In the genomic region with DNA sequence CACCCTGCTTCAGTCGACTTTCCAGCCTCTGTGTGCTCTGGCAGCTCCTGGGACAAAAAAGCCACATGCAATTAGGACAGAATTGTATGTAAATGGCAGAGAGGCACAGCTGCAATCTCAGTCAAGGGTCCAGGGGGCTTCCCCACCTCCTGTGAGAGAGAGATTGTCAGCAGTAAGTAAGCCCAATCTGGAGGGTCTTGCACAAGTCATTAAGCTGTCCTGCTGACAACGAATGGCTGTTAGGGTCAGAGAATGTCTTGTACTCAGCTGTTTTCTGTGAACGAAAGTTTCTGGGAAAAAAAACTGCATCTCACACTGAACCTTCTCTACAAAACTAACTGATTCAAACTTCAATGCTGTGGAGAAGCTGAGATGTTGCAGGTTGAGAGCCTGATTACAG, we compare ENCODE assay signal across 25 mouse cellular contexts. TPM values are rescaled to one million over a fixed set of nuclear protein-coding genes. Genes with fewer than 3 reads are reported as not detected.
"Had no signal": no experiment of that assay in that cellular context is flagged by ENCODE, and none has a peak within 500 bp of the region (broad histone marks: within the 10 kb centered on the region; RNA-seq: fewer than 3 reads in every experiment).

No protein-coding gene starts in this region.

- ATAC-seq: hindbrain, embryonic 16.5 days; midbrain, embryonic 15.5 days had no signal

- H3K4me2 ChIP-seq: limb, embryonic 12.5 days; limb, embryonic 15.5 days; liver, embryonic 11.5 days; lung, embryonic 15.5 days; midbrain, embryonic 12.5 days; midbrain, embryonic 15.5 days; neural tube, embryonic 12.5 days; neural tube, embryonic 15.5 days; stomach, embryonic 15.5 days had no signal

- H3K9me3 ChIP-seq: intestine, embryonic 15.5 days; limb, embryonic 12.5 days; limb, embryonic 15.5 days; lung, embryonic 15.5 days; midbrain, embryonic 12.5 days; midbrain, embryonic 15.5 days; neural tube, embryonic 12.5 days; neural tube, embryonic 15.5 days; stomach, embryonic 15.5 days had no signal

- H3K36me3 ChIP-seq: intestine, embryonic 15.5 days; limb, embryonic 12.5 days; limb, embryonic 15.5 days; lung, embryonic 15.5 days; midbrain, embryonic 12.5 days; midbrain, embryonic 15.5 days; neural tube, embryonic 12.5 days; neural tube, embryonic 15.5 days; stomach, embryonic 15.5 days had no signal

- H3K4me1 ChIP-seq: intestine, embryonic 15.5 days; limb, embryonic 12.5 days; limb, embryonic 15.5 days; lung, embryonic 15.5 days; neural tube, embryonic 12.5 days; neural tube, embryonic 15.5 days; stomach, embryonic 15.5 days had no signal

- DNase-seq: kidney, adult 9 months; layer of hippocampus, postnatal 36 days; left cerebral cortex, postnatal 4 days; liver, postnatal 0 days; lung, postnatal 14 days; right cerebral cortex, adult 18-20 months; right cerebral cortex, postnatal 14 days; right cerebral cortex, postnatal 4 days; thymus, postnatal 25 days had no signal

- H3K4me3 ChIP-seq: intestine, embryonic 15.5 days; left cerebral cortex, adult 2 months; limb, embryonic 12.5 days; limb, embryonic 15.5 days; lung, embryonic 15.5 days; midbrain, embryonic 12.5 days; midbrain, embryonic 15.5 days; neural tube, embryonic 12.5 days; neural tube, embryonic 15.5 days; stomach, embryonic 15.5 days had no signal

- H3K27me3 ChIP-seq: intestine, embryonic 15.5 days; limb, embryonic 12.5 days; limb, embryonic 15.5 days; lung, embryonic 15.5 days; midbrain, embryonic 12.5 days; midbrain, embryonic 15.5 days; neural tube, embryonic 15.5 days; stomach, embryonic 15.5 days had no signal

- H3K27ac ChIP-seq: left cerebral cortex, adult 2 months; limb, embryonic 12.5 days; limb, embryonic 15.5 days; liver, embryonic 14.5 days; lung, embryonic 15.5 days; midbrain, embryonic 12.5 days; midbrain, embryonic 15.5 days; neural tube, embryonic 12.5 days; neural tube, embryonic 15.5 days; stomach, embryonic 15.5 days had no signal

- H3K9ac ChIP-seq: intestine, embryonic 15.5 days; limb, embryonic 12.5 days; limb, embryonic 15.5 days; liver, embryonic 14.5 days; liver, postnatal 0 days; lung, embryonic 15.5 days; midbrain, embryonic 12.5 days; midbrain, embryonic 15.5 days; neural tube, embryonic 12.5 days; neural tube, embryonic 15.5 days; stomach, embryonic 15.5 days had no signal

RNA-seq across cellular contexts. Expression of a gene that starts 46.7 kb away (rescaled TPM):
- total RNA-seq: left cerebral cortex, adult 2 months; megakaryocyte progenitor cell, adult 5-6 weeks; megakaryocyte-erythroid progenitor cell, adult 5-6 weeks had no signal
- polyA plus RNA-seq: limb, embryonic 12.5 days; limb, embryonic 15.5 days; liver, postnatal 0 days; thymus, postnatal 0 days had no signal
